Mouse (Mus musculus): ENCODE results near the gene Tcf12.

Gene Tcf12

DNA sequence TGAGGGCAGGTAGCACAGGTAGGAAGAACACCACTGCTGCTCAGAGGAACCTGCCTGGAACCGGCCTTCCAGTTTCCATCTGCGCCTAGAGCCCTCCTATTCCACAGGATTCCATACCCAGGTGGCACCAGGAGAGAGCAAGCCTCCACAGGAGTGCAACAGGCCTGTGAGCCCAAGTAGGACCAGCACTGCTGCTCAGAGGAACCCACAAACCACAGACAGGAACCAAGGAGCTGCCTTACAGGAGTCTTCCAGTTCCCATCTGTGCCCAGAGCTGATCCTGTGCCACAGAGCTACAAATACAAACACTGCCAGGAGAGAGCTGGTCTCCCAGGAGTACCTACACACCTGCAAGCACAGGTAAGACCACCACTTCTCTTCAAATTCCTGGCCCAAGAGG lies 125.0 kb downstream of the Tcf12 start:
- peak; percentile 6 for DNase-seq (ENCODE audit: extremely low read depth, insufficient read length, low spot score)

DNA sequence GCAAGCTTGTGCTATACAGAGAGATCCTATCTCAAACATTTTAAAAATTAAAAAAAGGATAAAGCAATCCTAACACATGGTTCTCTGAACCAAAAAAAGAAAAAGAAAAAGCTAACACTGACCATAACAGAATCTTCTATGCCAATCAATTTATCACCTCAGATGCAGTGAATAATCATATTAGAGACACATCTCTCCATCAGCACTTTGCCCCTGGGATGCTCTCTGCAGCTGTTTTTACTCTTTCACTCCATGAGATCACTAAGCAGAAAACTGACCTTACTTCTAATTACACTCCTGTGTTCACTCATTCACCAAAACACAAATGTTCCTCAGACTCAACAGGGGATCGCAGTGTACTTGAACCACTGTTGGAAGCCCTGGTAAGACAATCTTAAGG lies 128.8 kb downstream of the Tcf12 start:
- no peak for DNase-seq (ENCODE audit: extremely low read depth, insufficient read length, low spot score)

DNA sequence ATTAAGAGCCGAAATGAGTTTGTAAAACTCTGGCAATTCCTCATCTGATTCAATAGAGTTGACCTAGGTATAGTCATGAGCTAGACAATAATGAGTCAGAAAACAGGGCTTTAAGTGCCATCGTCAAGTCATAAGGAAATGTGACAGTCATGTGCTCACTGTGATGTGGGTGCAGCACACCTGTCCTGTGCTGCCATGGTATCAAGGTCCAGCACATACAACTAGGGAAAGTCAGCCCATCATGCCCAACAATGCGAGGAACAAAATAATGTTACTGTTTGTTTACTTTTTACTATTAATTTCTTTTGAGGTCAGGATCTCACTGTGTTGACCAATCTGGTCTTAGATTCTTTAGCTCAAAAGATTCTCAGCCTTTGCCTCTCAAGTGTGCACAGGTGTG lies 130.6 kb downstream of the Tcf12 start:
- no peak for DNase-seq (ENCODE audit: extremely low read depth, insufficient read length, low spot score)

- DNase-seq (ENCODE audit: extremely low read depth, insufficient read length, low spot score): no peak
Observed at GRCm38 (mm10) chr9:71980579-71980978, 131.1 kb downstream of the Tcf12 start.

- DNase-seq (ENCODE audit: extremely low read depth, insufficient read length, low spot score): no peak
Observed at GRCm38 (mm10) chr9:71978886-71979285, 132.8 kb downstream of the Tcf12 start.

GRCm38 (mm10) chr9:71976034-71976433 lies 135.6 kb downstream of the Tcf12 start:
- no peak for DNase-seq (ENCODE audit: extremely low read depth, insufficient read length, low spot score)

DNA sequence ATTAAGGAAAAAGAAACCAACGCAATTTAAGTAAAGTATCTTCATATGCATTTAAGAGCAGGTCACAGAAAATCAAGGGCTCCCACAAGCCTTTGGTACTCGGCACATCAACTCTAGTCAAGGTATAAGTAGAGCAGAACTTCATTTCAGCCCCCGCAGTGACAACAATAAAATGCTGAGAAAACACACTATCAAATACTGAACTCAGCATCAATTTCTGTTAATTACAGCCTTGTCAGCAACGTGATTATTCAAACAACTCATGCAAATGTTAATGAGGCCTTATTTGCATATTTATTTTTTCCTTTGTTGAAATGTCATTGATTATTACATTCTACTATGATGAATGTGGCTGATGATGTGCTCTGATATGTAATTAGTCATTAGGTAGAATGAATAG lies 136.5 kb downstream of the Tcf12 start:
- no peak for DNase-seq (ENCODE audit: extremely low read depth, insufficient read length, low spot score)

GRCm38 (mm10) chr9:71974541-71974959 lies 137.1 kb downstream of the Tcf12 start:
- DNase-seq (ENCODE audit: extremely low read depth, insufficient read length, low spot score): no peak

DNA sequence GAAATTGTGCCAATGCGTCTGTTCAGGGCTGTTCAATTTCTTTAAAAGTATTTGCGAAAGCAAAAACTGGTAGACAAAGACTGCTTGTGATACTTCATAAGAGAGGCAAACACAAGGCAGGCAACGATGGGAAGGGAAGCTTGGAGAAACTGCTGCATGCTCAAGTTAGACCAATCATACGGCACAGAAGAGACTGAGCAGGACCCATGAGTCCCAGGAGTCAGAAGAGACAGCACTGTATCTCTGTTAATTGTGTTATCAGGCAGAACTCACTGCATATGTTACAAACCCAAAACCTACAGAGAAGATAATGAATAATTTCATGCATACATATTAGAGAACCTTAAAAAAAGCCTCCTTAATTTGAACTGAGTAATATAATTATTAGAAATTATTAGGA lies 147.6 kb downstream of the Tcf12 start:
- DNase-seq (ENCODE audit: extremely low read depth, insufficient read length, low spot score): no peak

DNA sequence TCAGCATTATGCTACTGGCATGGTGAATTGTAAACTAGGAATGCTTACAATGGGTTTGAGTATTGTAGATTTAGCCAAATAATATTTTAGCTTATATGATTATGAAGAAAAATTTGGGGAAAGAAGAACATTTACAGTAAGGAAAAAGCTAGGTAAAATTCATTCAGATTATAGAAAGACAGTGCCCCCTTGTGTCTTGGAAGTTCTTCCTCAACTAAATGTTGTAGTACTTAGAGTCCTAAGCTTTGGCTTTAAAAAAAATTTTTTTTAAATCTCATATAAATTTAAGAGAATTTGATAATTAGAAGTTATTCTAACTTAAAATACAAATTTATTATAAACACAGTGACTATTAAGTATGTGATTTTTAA lies 151.7 kb downstream of the Tcf12 start:
- DNase-seq (ENCODE audit: extremely low read depth, insufficient read length, low spot score): no peak

GRCm38 (mm10) chr9:71959259-71960025 lies 152.2 kb downstream of the Tcf12 start:
- no peak for DNase-seq (ENCODE audit: extremely low read depth, insufficient read length, low spot score)

DNA sequence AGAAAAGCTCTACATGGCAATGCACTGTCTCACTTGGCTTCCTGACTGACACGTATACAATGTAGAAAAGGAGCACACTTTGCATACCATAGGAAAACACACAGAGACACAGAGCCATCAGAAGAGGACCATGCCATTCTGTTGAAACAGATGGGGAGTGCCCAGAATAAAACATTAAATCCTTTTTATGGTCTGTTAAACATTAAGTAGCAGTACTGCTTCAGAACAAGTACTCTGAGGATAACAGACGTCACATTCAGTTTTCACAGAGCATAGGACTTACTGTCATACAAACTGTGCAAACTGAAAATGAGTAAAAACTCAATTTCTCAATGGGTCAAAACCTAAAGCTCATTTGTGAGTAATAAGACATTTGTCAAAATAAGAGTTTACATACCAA lies 158.5 kb downstream of the Tcf12 start:
- DNase-seq (ENCODE audit: extremely low read depth, insufficient read length, low spot score): no peak

DNA sequence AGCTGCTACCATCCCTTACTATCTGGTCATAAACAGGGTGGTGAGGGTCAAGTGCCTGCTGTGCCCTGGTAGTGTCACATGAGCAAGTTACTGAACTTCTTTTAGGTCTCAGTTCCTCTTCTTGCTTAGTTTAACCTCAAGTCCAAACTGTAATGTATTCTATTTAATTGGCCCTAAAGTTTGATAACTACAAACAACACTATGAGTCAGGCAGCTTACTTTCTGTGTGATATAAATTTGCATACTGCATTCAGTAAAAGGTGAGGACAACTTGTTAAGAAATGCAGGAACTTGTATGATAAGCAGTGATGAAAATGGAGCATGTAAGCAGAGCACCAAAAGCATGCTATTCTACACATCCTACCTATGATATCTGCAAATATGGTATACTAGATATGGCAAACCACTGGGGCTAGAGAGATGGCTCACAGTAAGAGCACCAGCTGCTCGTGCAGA lies 159.0 kb downstream of the Tcf12 start:
- DNase-seq (ENCODE audit: extremely low read depth, insufficient read length, low spot score): no peak

- DNase-seq (ENCODE audit: extremely low read depth, insufficient read length, low spot score): no peak
Observed at GRCm38 (mm10) chr9:71951926-71952325, 159.7 kb downstream of the Tcf12 start.

DNA sequence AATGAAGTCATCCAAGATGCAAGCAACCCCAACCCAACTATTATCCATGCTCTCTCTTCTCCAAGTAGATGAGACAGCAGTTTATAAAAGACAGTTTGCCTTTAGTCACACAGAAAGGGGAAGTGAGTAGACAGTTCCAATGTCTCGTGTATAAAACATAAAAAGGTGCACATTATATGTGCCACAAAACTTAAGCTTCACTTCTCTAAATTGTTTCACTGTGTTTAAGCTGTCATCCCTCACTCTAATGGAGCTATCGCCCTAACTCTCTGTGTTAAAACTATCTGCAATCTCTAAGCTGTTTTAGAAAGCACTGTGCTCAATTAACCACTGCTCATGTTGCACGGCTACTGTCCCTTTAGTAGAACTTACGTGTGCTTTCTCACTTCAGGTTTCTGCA lies 160.3 kb downstream of the Tcf12 start:
- DNase-seq (ENCODE audit: extremely low read depth, insufficient read length, low spot score): no peak

DNA sequence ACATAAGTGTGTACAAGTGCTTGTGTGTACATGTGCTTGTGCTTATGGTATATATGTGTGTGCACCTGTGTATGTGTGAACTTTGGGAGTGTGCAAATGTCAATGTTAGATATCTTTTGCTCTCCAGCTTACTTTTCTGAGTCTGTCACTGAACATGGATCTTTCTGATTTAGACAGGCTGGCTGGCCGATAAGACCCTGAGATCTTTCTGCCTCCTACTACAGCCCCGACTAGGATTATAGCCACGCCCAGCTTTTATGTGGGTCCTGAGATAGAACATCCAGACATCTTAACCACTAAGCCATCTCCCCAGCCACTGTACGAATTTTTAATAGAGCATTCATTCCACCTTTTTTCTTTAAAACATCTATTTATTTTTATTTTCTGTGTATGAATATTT lies 166.9 kb downstream of the Tcf12 start:
- no peak for DNase-seq (ENCODE audit: extremely low read depth, insufficient read length, low spot score)

GRCm38 (mm10) chr9:71942424-71942823 lies 169.2 kb downstream of the Tcf12 start:
- peak; percentile 50 for DNase-seq (ENCODE audit: extremely low read depth, insufficient read length, low spot score)

GRCm38 (mm10) chr9:71940016-71940415 lies 171.7 kb downstream of the Tcf12 start:
- no peak for DNase-seq (ENCODE audit: extremely low read depth, insufficient read length, low spot score)

- DNase-seq (ENCODE audit: extremely low read depth, insufficient read length, low spot score): no peak
Observed at GRCm38 (mm10) chr9:71936199-71936598, 175.5 kb downstream of the Tcf12 start.

DNA sequence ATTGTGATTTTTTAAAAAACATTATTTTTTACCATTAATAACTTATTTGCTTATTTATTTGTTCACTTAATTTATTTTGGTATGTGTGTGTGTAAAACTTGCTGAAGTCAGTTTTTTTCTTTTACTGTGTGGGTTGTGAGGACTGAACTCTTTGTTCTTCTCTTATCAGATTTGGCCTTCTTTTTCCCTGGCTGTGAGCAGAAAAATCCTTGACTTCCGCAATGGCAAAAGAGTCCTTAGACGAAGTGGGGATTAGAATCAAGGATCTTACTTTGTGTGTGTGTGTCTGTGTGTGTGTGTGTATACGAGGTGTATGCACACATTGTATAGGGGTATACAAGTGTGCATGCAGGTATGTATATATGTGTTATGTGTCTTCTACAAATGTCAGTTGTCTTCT lies 176.8 kb downstream of the Tcf12 start:
- no peak for DNase-seq (ENCODE audit: extremely low read depth, insufficient read length, low spot score)

GRCm38 (mm10) chr9:71931965-71932364 lies 179.7 kb downstream of the Tcf12 start:
- DNase-seq (ENCODE audit: extremely low read depth, insufficient read length, low spot score): no peak

- DNase-seq (ENCODE audit: extremely low read depth, insufficient read length, low spot score): no peak
Observed at GRCm38 (mm10) chr9:71931358-71931715, 180.3 kb downstream of the Tcf12 start.

Data from 3134 (cell line).